Mouse (Mus musculus) E14TG2a.4 (cell line): ENCODE results near the gene Gm6583.

Source experiments
- CTCF ChIP-seq: conservative IDR thresholded peaks from 2 replicates; pipeline ENCODE4 v1.5.1; 2014; ENCODE audit warnings: low read length
- NANOG ChIP-seq: IDR thresholded peaks from 2 replicates; pipeline ENCODE4 v1.6.1; 2014; ENCODE audit warnings: borderline replicate concordance, low read length, mixed read lengths
- POU5F1 ChIP-seq: IDR thresholded peaks from 2 replicates; pipeline ENCODE4 v1.6.1; 2014; ENCODE audit warnings: low read length, borderline replicate concordance

GRCm38 (mm10) chr5:112327854-112328253, 28.0 kb downstream of the Gm6583 start:
- TF ChIP-seq CTCF (no peak), NANOG (no peak), POU5F1 (no peak)
